ENCODE assay signal across 25 mouse cellular contexts in the genomic region with DNA sequence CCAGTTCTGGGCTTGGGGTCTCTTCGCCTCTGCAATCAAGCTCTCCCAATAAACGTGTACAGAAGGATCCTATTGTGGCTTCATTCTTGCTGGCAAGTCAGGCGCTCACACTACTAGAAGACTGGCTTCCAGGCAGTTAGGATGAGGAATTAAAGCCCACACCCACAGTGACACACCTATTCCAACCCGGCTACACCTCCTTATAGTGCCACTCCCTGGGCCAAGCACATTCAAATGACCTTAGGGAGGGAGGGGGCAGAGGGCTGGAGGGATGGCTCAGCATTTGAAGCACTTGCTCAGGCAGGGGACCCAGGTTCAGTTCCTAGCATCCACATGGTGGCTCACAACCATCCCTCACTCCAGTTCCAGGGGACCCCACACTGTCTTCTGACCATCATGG.
"Had no signal": no experiment of that assay in that cellular context is flagged by ENCODE, and none has a peak within 500 bp of the region (broad histone marks: within the 10 kb centered on the region; RNA-seq: fewer than 3 reads in every experiment).

No protein-coding gene starts in this region.

- H3K27me3 ChIP-seq: heart, embryonic 13.5 days; heart, embryonic 15.5 days; hindbrain, embryonic 12.5 days; intestine, embryonic 15.5 days; kidney, embryonic 15.5 days; limb, embryonic 12.5 days; liver, embryonic 13.5 days; liver, embryonic 15.5 days had no signal

- H3K4me1 ChIP-seq: heart, embryonic 13.5 days; heart, embryonic 15.5 days; hindbrain, embryonic 12.5 days; intestine, embryonic 15.5 days; kidney, embryonic 15.5 days; limb, embryonic 10.5 days; limb, embryonic 12.5 days; liver, embryonic 13.5 days; liver, embryonic 15.5 days had no signal

- H3K36me3 ChIP-seq: intestine, embryonic 15.5 days; liver, embryonic 15.5 days had no signal

- H3K27ac ChIP-seq: gastrocnemius, adult 2 months; heart, embryonic 13.5 days; heart, embryonic 15.5 days; hindbrain, embryonic 12.5 days; hindbrain, embryonic 14.5 days; intestine, embryonic 15.5 days; kidney, embryonic 15.5 days; kidney, postnatal 0 days; left cerebral cortex, adult 2 months; limb, embryonic 10.5 days; limb, embryonic 12.5 days; liver, embryonic 13.5 days; liver, embryonic 15.5 days had no signal

- H3K9me3 ChIP-seq: heart, embryonic 13.5 days; heart, embryonic 15.5 days; hindbrain, embryonic 12.5 days; intestine, embryonic 15.5 days; kidney, embryonic 15.5 days; limb, embryonic 10.5 days; limb, embryonic 12.5 days; liver, embryonic 13.5 days; liver, embryonic 15.5 days had no signal

- DNase-seq: gastrocnemius, adult 2 months; gastrocnemius, postnatal 10 days; gastrocnemius, postnatal 25 days; heart, adult 18-20 months; heart, postnatal 14 days; heart, postnatal 36 days; kidney, adult 11 months; kidney, adult 2 months; kidney, adult 9 months; kidney, postnatal 14 days; kidney, postnatal 36 days; layer of hippocampus, adult 9-11 months; liver; liver, embryonic 13.5 days had no signal

- H3K4me3 ChIP-seq: gastrocnemius, adult 2 months; heart, embryonic 13.5 days; heart, embryonic 15.5 days; hindbrain, embryonic 12.5 days; intestine, embryonic 15.5 days; kidney, embryonic 15.5 days; left cerebral cortex, adult 2 months; limb, embryonic 10.5 days; limb, embryonic 12.5 days; liver, embryonic 13.5 days; liver, embryonic 15.5 days had no signal
